Mouse (Mus musculus): ENCODE measurements around the gene Ppp1r8.
A peak's percentile ranks its signal among the peaks of the same experiment; 100 is the strongest.
"Not testable (repeated sequence)": the region's sequence is repeated elsewhere in the genome, so short reads cannot be mapped to it uniquely, and the experiment has no call there.

Ppp1r8 gene

GRCm38 (mm10) chr4:132799845-132800244 is 43.1 kb downstream of the Ppp1r8 start:
- Histone ChIP-seq H3K36me3 (ENCODE audit: control insufficient read depth, insufficient read depth, low read length, poor library complexity, severe bottlenecking) (no peaks in the 10 kb centered on the region), H3K27me3 (ENCODE audit: control insufficient read depth, insufficient read depth, low read length, poor library complexity, severe bottlenecking) (no peaks in the 10 kb centered on the region)
- DNase-seq (ENCODE audit: low read depth, low spot score): peak; percentile 39

DNA sequence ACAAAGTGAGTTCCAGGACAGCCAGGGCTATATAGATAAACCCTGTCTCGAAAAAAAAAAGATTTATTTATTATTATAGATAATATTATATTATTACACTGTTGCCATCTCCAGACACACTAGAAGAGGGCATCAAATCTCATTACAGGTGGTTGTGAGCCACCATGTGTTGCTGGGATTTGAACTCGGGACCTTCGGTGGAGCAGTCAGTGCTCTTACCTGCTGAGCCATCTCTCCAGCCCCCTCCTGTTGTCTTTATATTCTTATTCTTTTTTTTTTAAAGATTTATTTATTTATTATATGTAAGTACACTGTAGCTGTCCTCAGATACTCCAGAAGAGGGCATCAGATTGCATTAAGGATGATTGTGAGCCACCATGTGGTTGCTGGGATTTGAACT is 44.3 kb downstream of the Ppp1r8 start:
- not testable (repeated sequence) for H3K27me3 ChIP-seq (ENCODE audit: control insufficient read depth, insufficient read depth, low read length, poor library complexity, severe bottlenecking); H3K36me3 ChIP-seq (ENCODE audit: control insufficient read depth, insufficient read depth, low read length, poor library complexity, severe bottlenecking); DNase-seq (ENCODE audit: low read depth, low spot score)

DNA sequence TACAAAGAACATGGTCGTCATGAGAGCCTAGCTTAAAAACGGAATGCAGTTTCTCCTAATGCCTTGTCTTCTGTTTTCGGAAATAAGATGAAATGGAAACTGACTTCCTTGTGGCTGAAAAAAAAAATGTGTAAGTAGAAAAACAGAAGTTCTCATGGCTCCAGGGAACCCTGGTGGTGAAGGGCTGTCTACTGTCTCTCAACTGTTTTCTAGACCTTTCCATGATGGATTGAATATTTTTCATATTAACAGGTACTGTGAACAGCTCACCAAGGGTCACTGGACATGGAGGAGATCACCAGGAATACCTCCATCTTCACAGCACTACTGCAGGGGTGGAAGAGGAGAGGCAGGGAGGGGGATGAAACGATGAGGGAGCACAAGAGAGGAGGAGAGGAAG is 44.9 kb downstream of the Ppp1r8 start:
- peak; percentile 64 for DNase-seq (ENCODE audit: low read depth, low spot score)

DNA sequence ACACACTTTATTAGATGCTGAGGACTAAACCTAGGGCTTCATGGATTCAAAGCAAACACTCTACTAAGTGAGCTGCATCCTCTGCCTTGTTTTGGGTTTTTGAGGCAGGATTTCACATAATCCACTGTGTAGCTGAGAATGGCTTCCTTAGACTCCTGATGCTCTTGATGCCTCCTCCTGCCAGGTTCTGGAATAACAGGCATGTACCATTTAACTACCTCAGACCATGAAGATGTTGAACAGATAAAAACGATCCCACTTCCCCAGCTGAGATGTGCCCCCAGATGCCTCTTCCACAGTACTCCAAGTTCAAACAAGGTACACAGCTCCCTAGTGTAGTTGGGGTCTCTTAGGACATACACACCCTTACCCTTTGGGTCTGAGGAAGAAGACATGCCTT is 45.5 kb downstream of the Ppp1r8 start:
- DNase-seq (ENCODE audit: low read depth, low spot score): no peak
- Histone ChIP-seq H3K27me3 (ENCODE audit: control insufficient read depth, insufficient read depth, low read length, poor library complexity, severe bottlenecking) (no peaks in the 10 kb centered on the region), H3K36me3 (ENCODE audit: control insufficient read depth, insufficient read depth, low read length, poor library complexity, severe bottlenecking) (peaks cover 3% of the 10 kb centered on the region)

More for the DNA sequence above, 44.9 kb downstream of the Ppp1r8 start:
- Histone ChIP-seq H3K36me3 (ENCODE audit: control insufficient read depth, insufficient read depth, low read length, poor library complexity, severe bottlenecking) (peaks cover 1% of the 10 kb centered on the region; the same call in 1 of the 2 replicates), H3K27me3 (ENCODE audit: control insufficient read depth, insufficient read depth, low read length, poor library complexity, severe bottlenecking) (no peaks in the 10 kb centered on the region)

GRCm38 (mm10) chr4:132796196-132796886 is 46.6 kb downstream of the Ppp1r8 start, which contains the start of gene Themis2:
Gene Themis2, minus strand, starts transcription at chr4:132796387.
- DNase-seq (ENCODE audit: low read depth, low spot score): peak; percentile 92
- no peaks in the 10 kb centered on the region for H3K27me3 ChIP-seq (ENCODE audit: control insufficient read depth, insufficient read depth, low read length, poor library complexity, severe bottlenecking)
- peaks cover 8% of the 10 kb centered on the region for H3K36me3 ChIP-seq (ENCODE audit: control insufficient read depth, insufficient read depth, low read length, poor library complexity, severe bottlenecking)

DNA sequence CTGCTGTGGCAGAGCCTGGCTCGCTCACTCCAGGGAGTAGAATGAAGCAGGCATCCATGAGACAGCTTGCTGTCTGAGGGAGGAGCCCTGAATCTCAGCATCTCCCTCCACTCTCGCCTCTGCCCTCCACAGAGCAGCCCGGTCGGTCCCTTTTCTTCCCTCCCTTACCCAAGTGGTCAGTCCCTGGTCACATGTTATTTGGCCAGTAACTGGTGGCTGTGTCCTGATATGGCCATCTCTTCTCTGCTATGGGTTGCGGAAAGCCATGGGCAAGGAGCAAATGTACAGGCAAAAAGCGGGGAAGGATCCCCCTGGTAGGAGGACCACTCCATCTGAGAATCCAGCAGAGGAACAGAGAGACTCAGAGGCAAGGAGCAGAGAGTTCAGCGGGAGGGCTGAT is 47.8 kb downstream of the Ppp1r8 start:
- Histone ChIP-seq H3K36me3 (ENCODE audit: control insufficient read depth, insufficient read depth, low read length, poor library complexity, severe bottlenecking) (peaks cover 17% of the 10 kb centered on the region), H3K27me3 (ENCODE audit: control insufficient read depth, insufficient read depth, low read length, poor library complexity, severe bottlenecking) (no peaks in the 10 kb centered on the region)
- no peak for DNase-seq (ENCODE audit: low read depth, low spot score)

GRCm38 (mm10) chr4:132794760-132795159 is 48.2 kb downstream of the Ppp1r8 start:
- DNase-seq (ENCODE audit: low read depth, low spot score): peak; percentile 86
- Histone ChIP-seq H3K36me3 (ENCODE audit: control insufficient read depth, insufficient read depth, low read length, poor library complexity, severe bottlenecking) (peaks cover 21% of the 10 kb centered on the region), H3K27me3 (ENCODE audit: control insufficient read depth, insufficient read depth, low read length, poor library complexity, severe bottlenecking) (no peaks in the 10 kb centered on the region)

DNA sequence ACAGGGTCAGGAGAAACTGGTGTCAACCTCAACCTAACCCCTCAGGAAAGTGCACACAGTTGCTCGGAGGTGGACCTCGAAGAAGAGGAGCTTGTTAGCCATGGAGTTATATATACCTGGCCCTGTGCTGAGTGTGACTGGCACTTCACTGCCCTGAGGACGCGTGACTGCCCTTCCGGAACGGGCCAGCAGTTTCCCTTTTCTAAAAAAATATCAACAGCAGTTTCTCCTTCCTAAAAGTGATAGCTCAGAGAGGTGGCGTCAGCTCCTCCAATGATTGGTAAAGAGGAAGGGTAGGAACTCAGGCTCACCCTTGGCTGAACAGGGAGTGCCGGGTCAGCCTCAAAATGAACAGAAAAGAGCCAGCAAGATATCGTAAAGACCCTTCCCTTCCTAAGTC is 48.9 kb downstream of the Ppp1r8 start:
- no peaks in the 10 kb centered on the region for H3K27me3 ChIP-seq (ENCODE audit: control insufficient read depth, insufficient read depth, low read length, poor library complexity, severe bottlenecking)
- peaks cover 27% of the 10 kb centered on the region for H3K36me3 ChIP-seq (ENCODE audit: control insufficient read depth, insufficient read depth, low read length, poor library complexity, severe bottlenecking)
- DNase-seq (ENCODE audit: low read depth, low spot score): peak; percentile 78

DNA sequence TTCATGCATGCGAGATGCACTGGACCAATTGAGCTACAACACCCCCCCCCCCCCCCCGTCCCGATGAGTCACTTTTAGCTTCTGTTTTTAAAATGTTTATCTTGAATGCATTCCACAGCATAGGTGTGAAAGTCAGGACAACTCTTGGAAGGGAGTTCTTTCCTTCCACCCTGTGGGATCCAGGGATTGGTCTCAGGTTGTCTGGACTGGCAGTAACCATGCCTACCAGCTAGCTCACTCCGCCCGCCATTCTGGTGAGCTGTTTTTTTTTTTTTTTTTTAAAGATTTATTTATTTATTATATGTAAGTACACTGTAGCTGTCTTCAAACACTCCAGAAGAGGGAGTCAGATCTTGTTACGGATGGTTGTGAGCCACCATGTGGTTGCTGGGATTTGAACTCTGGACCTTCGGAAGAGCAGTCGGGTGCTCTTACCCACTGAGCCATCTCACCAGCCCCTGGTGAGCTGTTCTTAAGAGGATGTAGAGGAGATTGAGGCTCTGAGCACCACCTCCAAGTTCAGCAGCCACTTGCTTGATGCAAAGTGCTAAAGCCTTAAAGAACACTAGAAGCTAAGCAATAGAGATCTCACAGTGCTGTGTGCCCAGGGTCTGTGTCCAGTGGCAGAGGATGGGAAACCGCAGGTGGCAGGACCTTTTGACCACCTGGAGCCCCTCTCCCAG is 49.5 kb downstream of the Ppp1r8 start:
- not testable (repeated sequence) for H3K27me3 ChIP-seq (ENCODE audit: control insufficient read depth, insufficient read depth, low read length, poor library complexity, severe bottlenecking)
- DNase-seq (ENCODE audit: low read depth, low spot score): peak; percentile 44

DNA sequence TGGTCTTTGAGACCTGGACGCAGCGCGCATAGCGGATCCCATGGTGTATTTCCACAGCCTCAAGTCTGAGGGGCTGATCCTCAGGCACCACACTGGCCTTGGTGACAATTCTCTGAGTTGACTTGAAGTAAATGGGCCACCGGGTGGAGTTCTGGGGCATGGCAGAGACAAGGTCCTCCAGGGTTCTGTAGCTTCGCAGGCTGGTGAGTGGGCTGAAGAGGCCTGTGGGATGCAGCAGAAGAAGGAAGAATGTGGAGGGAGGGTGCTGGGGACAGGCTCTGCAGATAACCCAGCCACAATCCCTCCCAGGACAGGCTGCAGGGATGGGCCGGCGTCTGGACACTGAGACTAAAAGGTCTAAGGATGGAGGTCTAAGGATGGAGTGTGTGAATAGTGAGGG is 53.2 kb downstream of the Ppp1r8 start:
- Histone ChIP-seq H3K36me3 (ENCODE audit: control insufficient read depth, insufficient read depth, low read length, poor library complexity, severe bottlenecking) (peaks cover 47% of the 10 kb centered on the region), H3K27me3 (ENCODE audit: control insufficient read depth, insufficient read depth, low read length, poor library complexity, severe bottlenecking) (no peaks in the 10 kb centered on the region)
- DNase-seq (ENCODE audit: low read depth, low spot score): no peak

More for the DNA sequence above, 49.5 kb downstream of the Ppp1r8 start:
- H3K36me3 ChIP-seq (ENCODE audit: control insufficient read depth, insufficient read depth, low read length, poor library complexity, severe bottlenecking): peaks cover 27% of the 10 kb centered on the region

DNA sequence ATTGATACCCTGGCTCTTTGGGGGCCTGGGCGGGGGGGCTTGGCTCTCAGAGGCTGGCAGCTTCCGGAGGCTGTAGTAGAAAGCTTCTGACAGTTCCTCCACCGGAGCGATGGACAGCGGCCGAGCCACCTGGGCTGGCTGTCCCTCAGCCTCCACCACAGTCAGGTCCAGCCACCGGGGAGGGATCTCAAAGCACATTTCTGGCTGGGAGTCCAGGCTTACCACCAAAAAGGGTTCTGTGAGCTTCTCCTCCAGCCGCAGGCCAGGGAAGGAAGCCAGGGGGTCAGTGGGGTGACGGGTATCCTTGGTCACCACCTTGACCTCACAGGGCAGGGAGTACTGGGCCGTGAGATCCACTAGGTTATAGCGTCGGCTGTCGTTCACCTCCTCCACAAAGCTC is 57.7 kb downstream of the Ppp1r8 start:
- Histone ChIP-seq H3K36me3 (ENCODE audit: control insufficient read depth, insufficient read depth, low read length, poor library complexity, severe bottlenecking) (peaks cover 48% of the 10 kb centered on the region), H3K27me3 (ENCODE audit: control insufficient read depth, insufficient read depth, low read length, poor library complexity, severe bottlenecking) (no peaks in the 10 kb centered on the region)
- DNase-seq (ENCODE audit: low read depth, low spot score): no peak

DNA sequence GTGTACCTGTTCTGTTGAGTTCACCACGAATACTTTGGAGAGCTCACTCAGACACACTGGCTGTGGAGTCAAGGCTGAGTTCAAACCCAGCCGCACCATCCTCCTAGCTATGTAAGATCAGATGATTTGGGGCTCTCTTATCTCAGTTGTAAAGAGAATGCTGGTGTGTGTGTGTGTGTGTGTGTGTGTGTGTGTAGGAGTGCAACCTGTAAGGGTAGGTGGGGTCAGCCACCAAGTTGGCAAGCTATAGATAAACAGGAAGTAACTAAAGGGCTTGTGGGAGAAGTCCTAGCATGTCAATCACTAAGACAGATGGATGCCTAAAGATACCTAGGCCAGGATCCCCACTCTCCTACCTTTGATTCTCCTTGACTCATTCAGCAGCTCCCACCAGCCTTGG is 59.2 kb downstream of the Ppp1r8 start:
- Histone ChIP-seq H3K27me3 (ENCODE audit: control insufficient read depth, insufficient read depth, low read length, poor library complexity, severe bottlenecking) (no peaks in the 10 kb centered on the region), H3K36me3 (ENCODE audit: control insufficient read depth, insufficient read depth, low read length, poor library complexity, severe bottlenecking) (peaks cover 37% of the 10 kb centered on the region)
- no peak for DNase-seq (ENCODE audit: low read depth, low spot score)

DNA sequence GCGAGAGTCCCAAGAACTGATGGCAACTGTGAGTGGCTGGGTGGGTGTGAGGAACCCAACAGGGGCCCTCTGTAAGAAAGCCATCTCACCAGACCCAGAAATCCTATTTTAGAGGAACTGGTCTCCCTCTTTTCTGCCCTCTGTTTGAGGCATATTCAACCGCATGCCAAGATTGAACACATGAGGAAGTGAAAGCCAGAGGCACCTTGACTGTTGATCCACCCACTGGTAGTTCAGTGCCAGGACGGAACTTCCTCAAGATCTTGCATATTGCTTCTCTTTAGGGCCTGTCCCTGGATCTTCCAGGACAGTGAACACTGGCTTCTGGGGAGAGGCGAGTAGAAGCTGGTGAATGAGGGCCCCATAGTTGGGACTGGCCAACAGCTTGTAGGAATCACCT is 62.7 kb downstream of the Ppp1r8 start:
- Histone ChIP-seq H3K36me3 (ENCODE audit: control insufficient read depth, insufficient read depth, low read length, poor library complexity, severe bottlenecking) (peaks cover 29% of the 10 kb centered on the region), H3K27me3 (ENCODE audit: control insufficient read depth, insufficient read depth, low read length, poor library complexity, severe bottlenecking) (no peaks in the 10 kb centered on the region)
- DNase-seq (ENCODE audit: low read depth, low spot score): peak; percentile 80

- peak; percentile 81 for DNase-seq (ENCODE audit: low read depth, low spot score)
- H3K36me3 ChIP-seq (ENCODE audit: control insufficient read depth, insufficient read depth, low read length, poor library complexity, severe bottlenecking): peaks cover 18% of the 10 kb centered on the region
- H3K27me3 ChIP-seq (ENCODE audit: control insufficient read depth, insufficient read depth, low read length, poor library complexity, severe bottlenecking): no peaks in the 10 kb centered on the region
These were observed 64.3 kb downstream of the Ppp1r8 start for GRCm38 (mm10) chr4:132778562-132779201.
